Mouse (Mus musculus) central nervous system, embryonic 11.5 days (tissue): Measurements from ENCODE around the gene Trmt5. TPM values are rescaled to one million over a fixed set of nuclear protein-coding genes. Genes with fewer than 3 reads are reported as not detected.

Experiments
- polyA plus RNA-seq: library from polyadenylated mRNA; depleted of rRNA; stranded (reverse); fragments of >200 nt; gene quantifications from 2 replicates; pipeline ENCODE4 v1.2.3, GENCODE M21; 2012; rRNA removed

The Trmt5 gene
- 21.1 and 22.6 TPM in 2 replicates for polyA plus RNA-seq

DNA sequence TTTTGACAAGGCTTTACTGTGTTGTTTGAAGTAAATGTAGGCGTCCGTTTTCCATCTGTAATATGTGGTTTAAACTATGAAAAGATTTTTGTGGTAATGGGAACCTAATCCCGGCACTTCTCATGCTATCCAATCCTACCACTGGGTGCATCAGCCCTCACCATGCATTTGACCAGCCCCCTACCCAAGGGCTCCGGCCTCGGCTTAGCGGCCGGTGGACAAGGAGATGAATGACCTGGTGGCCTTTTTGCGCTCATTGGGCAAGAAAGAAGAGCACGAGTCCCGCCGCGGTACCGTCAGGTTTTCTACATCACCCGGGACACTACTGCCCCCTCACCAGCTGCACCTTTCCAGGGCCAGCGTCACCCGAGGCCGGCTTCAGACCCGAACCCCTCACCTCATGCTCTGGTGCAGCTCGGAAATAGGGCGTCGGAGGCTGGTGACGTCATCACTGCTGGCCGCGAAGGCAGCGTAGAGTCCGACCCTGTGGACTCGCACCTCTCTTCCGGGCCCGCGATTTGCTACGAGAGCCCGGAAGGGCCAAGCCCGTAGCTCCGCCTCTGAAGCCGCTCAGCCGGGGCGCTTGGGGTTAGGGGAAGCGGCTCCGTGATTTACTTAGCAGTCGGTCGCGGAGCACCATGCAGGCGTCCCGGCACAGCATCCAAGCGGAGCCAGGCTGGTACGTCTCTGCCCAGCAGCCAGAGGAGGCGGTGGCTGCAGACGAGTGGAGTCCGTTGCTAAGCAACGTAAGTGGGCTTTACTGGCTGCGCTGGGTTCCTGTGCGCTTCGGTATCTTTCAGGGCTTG, at the start of gene Trmt5, which contains the start of gene Slc38a6:
TSS of gene Trmt5 (minus strand) at position 424 of the 806 bp plus-strand sequence.
TSS of gene Slc38a6 (plus strand) at position 493 of the 806 bp plus-strand sequence.

Other genes starting within 250 kb of the Trmt5 start
- gene Six1, start 232.8 kb downstream of the Trmt5 start, polyA plus RNA-seq: 9.6 and 25.5 TPM in 2 replicates
- gene Six4, start 173.3 kb downstream of the Trmt5 start, polyA plus RNA-seq: 2.1 and 8.1 TPM in 2 replicates
- gene Mnat1, start 163.0 kb downstream of the Trmt5 start, polyA plus RNA-seq: 29.0 and 38.6 TPM in 2 replicates
- gene Slc38a6, start 69 bp upstream of the Trmt5 start, polyA plus RNA-seq: 20.7 and 27.7 TPM in 2 replicates